Mouse (Mus musculus): Measurements from ENCODE around the gene Plagl1. TPM values are rescaled to one million over a fixed set of nuclear protein-coding genes. Genes with fewer than 3 reads are reported as not detected.

The Plagl1 gene
- total and polyA plus RNA-seq, 2 experiments from 2014 or later = 20.1 to 39.0 TPM

DNA sequence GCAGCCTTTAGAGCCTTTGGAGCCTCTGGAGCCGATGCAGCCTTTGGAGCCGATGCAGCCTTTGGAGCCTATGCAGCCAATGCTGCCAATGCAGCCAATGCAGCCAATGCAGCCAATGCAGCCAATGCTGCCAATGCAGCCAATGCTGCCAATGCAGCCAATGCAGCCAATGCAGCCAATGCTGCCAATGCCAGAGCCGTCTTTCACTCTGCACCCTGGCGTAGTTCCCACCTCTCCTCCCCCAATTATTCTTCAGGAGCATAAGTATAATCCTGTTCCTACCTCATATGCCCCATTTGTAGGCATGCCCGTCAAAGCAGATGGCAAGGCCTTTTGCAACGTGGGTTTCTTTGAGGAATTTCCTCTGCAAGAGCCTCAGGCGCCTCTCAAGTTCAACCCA, 67.6 kb downstream of the Plagl1 start:
- DNase-seq (ENCODE audit: low spot score) = no peak
- Histone ChIP-seq H3K9ac (replicated peaks; ENCODE audit: low read length, poor library complexity, severe bottlenecking) (no peak overlapping the region), H3K4me1 (ENCODE audit: insufficient read depth, low read length) (no peaks in the 10 kb centered on the region)

DNA sequence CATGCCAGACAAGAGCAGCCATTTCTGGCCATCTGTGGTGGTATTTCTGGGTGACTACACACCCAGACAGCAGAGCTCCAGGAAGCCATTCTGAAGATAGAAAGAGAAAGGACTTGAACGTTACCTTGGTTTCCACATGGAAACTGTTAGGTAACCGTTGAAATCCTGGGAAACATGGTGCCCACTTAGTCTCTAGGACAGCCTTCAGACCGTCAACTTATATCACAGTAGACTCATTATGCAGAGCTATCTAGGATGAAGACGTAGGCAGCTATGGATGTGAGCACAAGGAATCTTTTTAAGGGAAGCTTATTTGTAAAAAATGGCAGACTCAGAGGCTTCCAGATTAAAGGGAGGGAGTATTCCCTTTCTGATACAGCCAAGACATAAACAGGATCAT, 73.5 kb downstream of the Plagl1 start:
- DNase-seq (ENCODE audit: low spot score) (no peak), ATAC-seq (ENCODE audit: low FRiP score) (no peak)
- Histone ChIP-seq H3K4me2 (ENCODE audit: low read depth, low read length, poor library complexity, severe bottlenecking) (no peak overlapping the region), H3K4me1 (ENCODE audit: insufficient read depth, low read length) (no peaks in the 10 kb centered on the region), H3K9ac (replicated peaks; ENCODE audit: low read length, poor library complexity, severe bottlenecking) (no peak overlapping the region), H3K36me3 (ENCODE audit: insufficient read depth, low read length) (no peaks in the 10 kb centered on the region), H3K27ac (ENCODE audit: low read depth, low read length) (no peak overlapping the region), H3K27me3 (ENCODE audit: insufficient read depth, low read length) (no peaks in the 10 kb centered on the region), H3K9me3 (ENCODE audit: low read length) (no peaks in the 10 kb centered on the region), H3K4me3 (ENCODE audit: low read depth, low read length) (no peak overlapping the region)
- WGBS = 84% methylated on average over 4 of the region's 4 CpGs
- TF ChIP-seq CTCF (IDR thresholded peaks at IDR 0.05) = no peak

More for the DNA sequence above, 67.6 kb downstream of the Plagl1 start:
- 84% methylated on average over 7 of the region's 7 CpGs for WGBS
- TF ChIP-seq CTCF (IDR thresholded peaks at IDR 0.05) = no peak
- H3K4me3 ChIP-seq (ENCODE audit: low read depth, low read length) = no peak overlapping the region
- H3K27ac ChIP-seq (ENCODE audit: low read depth, low read length) = no peak overlapping the region
- ATAC-seq (ENCODE audit: low FRiP score) = no peak
- no peaks in the 10 kb centered on the region for H3K27me3 ChIP-seq (ENCODE audit: insufficient read depth, low read length)
- no peaks in the 10 kb centered on the region for H3K9me3 ChIP-seq (ENCODE audit: low read length)
- H3K36me3 ChIP-seq (ENCODE audit: insufficient read depth, low read length) = no peaks in the 10 kb centered on the region; the same call in 1 of the 2 replicates
- no peak overlapping the region for H3K4me2 ChIP-seq (ENCODE audit: low read depth, low read length, poor library complexity, severe bottlenecking)

DNA sequence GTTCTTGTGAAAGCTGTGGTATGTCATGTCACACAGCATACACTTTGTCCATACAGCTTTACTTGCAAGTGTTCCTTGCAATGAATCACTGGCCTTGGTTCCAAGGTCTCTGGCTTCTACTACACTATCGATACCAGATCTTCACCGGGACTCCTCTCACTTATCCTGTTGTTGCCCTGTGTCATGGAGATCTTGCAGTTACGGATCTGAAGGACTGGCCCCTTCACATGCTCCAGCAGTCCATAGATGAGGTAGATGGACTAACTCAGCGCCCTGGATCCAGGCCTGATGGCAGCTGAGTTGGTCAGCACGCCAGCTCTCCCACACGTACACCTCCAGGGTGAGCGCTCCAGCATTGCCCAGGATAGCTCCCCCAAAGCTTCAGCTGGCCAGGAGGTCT, 75.0 kb downstream of the Plagl1 start:
- Histone ChIP-seq H3K9me3 (ENCODE audit: low read length) (no peaks in the 10 kb centered on the region), H3K36me3 (ENCODE audit: insufficient read depth, low read length) (no peaks in the 10 kb centered on the region), H3K4me3 (ENCODE audit: low read depth, low read length) (no peak overlapping the region), H3K4me2 (ENCODE audit: low read depth, low read length, poor library complexity, severe bottlenecking) (no peak overlapping the region), H3K27ac (ENCODE audit: low read depth, low read length) (no peak overlapping the region), H3K9ac (replicated peaks; ENCODE audit: low read length, poor library complexity, severe bottlenecking) (no peak overlapping the region), H3K4me1 (ENCODE audit: insufficient read depth, low read length) (no peaks in the 10 kb centered on the region), H3K27me3 (ENCODE audit: insufficient read depth, low read length) (no peaks in the 10 kb centered on the region)
- 94% methylated on average over 7 of the region's 7 CpGs for WGBS
- DNase-seq (ENCODE audit: low spot score) (no peak), ATAC-seq (ENCODE audit: low FRiP score) (no peak)
- no peak for TF ChIP-seq CTCF (IDR thresholded peaks at IDR 0.05)

DNA sequence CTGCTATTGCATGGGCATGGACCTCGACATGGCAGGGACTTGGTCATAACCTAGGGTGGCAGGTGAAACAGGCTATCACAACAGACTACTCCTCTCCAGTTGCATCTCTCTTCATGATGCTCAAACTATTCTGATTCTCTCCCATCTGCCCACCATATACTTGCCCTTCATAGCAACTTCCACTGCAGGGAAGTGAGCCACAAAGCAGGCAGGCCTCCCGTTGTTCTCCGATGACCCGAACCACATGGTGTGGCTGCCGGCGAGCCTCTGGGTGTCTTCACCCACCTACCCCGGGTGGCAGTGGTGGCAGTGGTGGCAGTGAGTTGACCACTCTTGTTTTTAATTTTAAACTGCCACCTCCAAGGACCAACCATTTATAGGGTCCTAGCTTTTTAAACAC, 75.4 kb downstream of the Plagl1 start:
- DNase-seq (ENCODE audit: low spot score) (no peak), ATAC-seq (ENCODE audit: low FRiP score) (no peak)
- WGBS = 93% methylated on average over 7 of the region's 7 CpGs
- H3K27ac ChIP-seq (ENCODE audit: low read depth, low read length) = no peak overlapping the region
- no peaks in the 10 kb centered on the region for H3K9me3 ChIP-seq (ENCODE audit: low read length)
- H3K4me1 ChIP-seq (ENCODE audit: insufficient read depth, low read length) = no peaks in the 10 kb centered on the region
- H3K27me3 ChIP-seq (ENCODE audit: insufficient read depth, low read length) = no peaks in the 10 kb centered on the region
- H3K4me3 ChIP-seq (ENCODE audit: low read depth, low read length) = no peak overlapping the region
- H3K9ac ChIP-seq (replicated peaks; ENCODE audit: low read length, poor library complexity, severe bottlenecking) = no peak overlapping the region
- H3K4me2 ChIP-seq (ENCODE audit: low read depth, low read length, poor library complexity, severe bottlenecking) = no peak overlapping the region
- no peak for TF ChIP-seq CTCF (IDR thresholded peaks at IDR 0.05)
- H3K36me3 ChIP-seq (ENCODE audit: insufficient read depth, low read length) = no peaks in the 10 kb centered on the region

DNA sequence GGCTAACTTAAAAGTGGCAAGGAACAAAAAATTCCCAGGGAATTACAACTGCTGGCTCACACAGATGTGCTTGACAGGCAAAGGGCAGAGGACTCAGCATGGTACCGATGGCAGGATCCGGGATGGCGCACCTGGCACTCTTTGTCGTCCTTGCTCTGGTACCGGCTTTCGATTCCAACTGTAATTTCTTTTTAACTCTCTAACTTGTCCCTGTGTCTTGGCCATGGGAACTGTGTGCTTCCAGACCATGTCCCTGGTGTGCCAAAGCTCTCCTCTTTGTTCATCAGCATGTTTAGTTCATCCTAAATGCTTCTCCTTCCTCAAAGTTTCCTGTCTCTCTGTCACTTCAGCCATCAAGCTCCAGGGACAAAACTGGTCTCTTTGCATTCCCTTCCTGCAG, 77.6 kb downstream of the Plagl1 start:
- Histone ChIP-seq H3K4me2 (ENCODE audit: low read depth, low read length, poor library complexity, severe bottlenecking) (no peak overlapping the region), H3K4me1 (ENCODE audit: insufficient read depth, low read length) (no peaks in the 10 kb centered on the region), H3K27ac (ENCODE audit: low read depth, low read length) (no peak overlapping the region), H3K4me3 (ENCODE audit: low read depth, low read length) (no peak overlapping the region), H3K9ac (replicated peaks; ENCODE audit: low read length, poor library complexity, severe bottlenecking) (no peak overlapping the region), H3K9me3 (ENCODE audit: low read length) (no peaks in the 10 kb centered on the region), H3K27me3 (ENCODE audit: insufficient read depth, low read length) (no peaks in the 10 kb centered on the region), H3K36me3 (ENCODE audit: insufficient read depth, low read length) (no peaks in the 10 kb centered on the region)
- ATAC-seq (ENCODE audit: low FRiP score) (no peak), DNase-seq (ENCODE audit: low spot score) (no peak)
- TF ChIP-seq CTCF (IDR thresholded peaks at IDR 0.05) = no peak
- 87% methylated on average over 6 of the region's 6 CpGs for WGBS

DNA sequence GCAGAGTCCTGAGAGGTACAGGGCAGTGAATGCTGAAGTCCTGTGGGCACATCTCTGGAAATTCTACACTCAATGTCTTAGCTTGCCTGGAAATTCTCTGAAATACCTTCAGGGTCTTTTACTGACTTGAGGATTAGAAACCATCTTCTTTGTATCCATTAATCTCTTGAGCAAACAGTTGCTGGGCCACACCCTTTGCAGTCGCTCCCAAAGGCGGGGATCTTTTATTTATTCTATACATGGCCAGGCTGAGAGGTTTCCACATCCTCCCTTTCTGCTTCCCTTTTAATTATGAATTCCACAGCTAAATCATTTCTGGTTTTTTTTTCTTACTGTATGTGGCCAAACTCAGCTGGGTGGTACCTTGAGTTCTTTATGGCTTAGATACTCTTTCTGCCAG, 80.1 kb downstream of the Plagl1 start:
- no peaks in the 10 kb centered on the region for H3K36me3 ChIP-seq (ENCODE audit: insufficient read depth, low read length)
- TF ChIP-seq CTCF (IDR thresholded peaks at IDR 0.05) = no peak
- no peak overlapping the region for H3K27ac ChIP-seq (ENCODE audit: low read depth, low read length)
- ATAC-seq (ENCODE audit: low FRiP score) = no peak
- no peaks in the 10 kb centered on the region for H3K9me3 ChIP-seq (ENCODE audit: low read length)
- H3K9ac ChIP-seq (replicated peaks; ENCODE audit: low read length, poor library complexity, severe bottlenecking) = no peak overlapping the region
- H3K4me3 ChIP-seq (ENCODE audit: low read depth, low read length) = no peak overlapping the region
- no peak for DNase-seq (ENCODE audit: low spot score)
- H3K4me2 ChIP-seq (ENCODE audit: low read depth, low read length, poor library complexity, severe bottlenecking) = no peak overlapping the region
- WGBS = 40% methylated on average over 2 of the region's 2 CpGs
- no peaks in the 10 kb centered on the region for H3K4me1 ChIP-seq (ENCODE audit: insufficient read depth, low read length)
- no peaks in the 10 kb centered on the region for H3K27me3 ChIP-seq (ENCODE audit: insufficient read depth, low read length)
